Mouse (Mus musculus) splenic B cell, adult 2 months (primary cell): Measurements from ENCODE around the gene Cd3e.
"Not testable (repeated sequence)": the region's sequence is repeated elsewhere in the genome, so short reads cannot be mapped to it uniquely, and the experiment has no call there.

Source experiments
- DNase-seq: peaks from one replicate; pipeline ENCODE4 v3.0.0-alpha.2; 2011; ENCODE audit warnings: low read depth, low spot score
- H3K27me3 ChIP-seq: 2 replicates; pipeline ENCODE4 v1.6.1; 2012; ENCODE audit warnings: mild to moderate bottlenecking, low read length, moderate library complexity, mixed read lengths; ENCODE audit not compliant: control insufficient read depth, poor library complexity, insufficient read depth, severe bottlenecking
- H3K36me3 ChIP-seq: 2 replicates; pipeline ENCODE4 v1.6.1; 2012; ENCODE audit warnings: mild to moderate bottlenecking, low read length, moderate library complexity, mixed read lengths; ENCODE audit not compliant: control insufficient read depth, poor library complexity, insufficient read depth, severe bottlenecking

The Cd3e gene

GRCm38 (mm10) chr9:45009180-45010078 lies at the start of gene Cd3e:
Gene Cd3e, minus strand, starts transcription at chr9:45009627.
- no peak for DNase-seq
- H3K27me3 ChIP-seq = no peaks in the 10 kb centered on the region

GRCm38 (mm10) chr9:45058304-45058940 lies 49.0 kb upstream of the Cd3e start:
- no peaks in the 10 kb centered on the region for H3K36me3 ChIP-seq
- no peak for DNase-seq
- no peaks in the 10 kb centered on the region for H3K27me3 ChIP-seq

More at GRCm38 (mm10) chr9:45009180-45010078, at the start of gene Cd3e:
- H3K36me3 ChIP-seq = no peaks in the 10 kb centered on the region

DNA sequence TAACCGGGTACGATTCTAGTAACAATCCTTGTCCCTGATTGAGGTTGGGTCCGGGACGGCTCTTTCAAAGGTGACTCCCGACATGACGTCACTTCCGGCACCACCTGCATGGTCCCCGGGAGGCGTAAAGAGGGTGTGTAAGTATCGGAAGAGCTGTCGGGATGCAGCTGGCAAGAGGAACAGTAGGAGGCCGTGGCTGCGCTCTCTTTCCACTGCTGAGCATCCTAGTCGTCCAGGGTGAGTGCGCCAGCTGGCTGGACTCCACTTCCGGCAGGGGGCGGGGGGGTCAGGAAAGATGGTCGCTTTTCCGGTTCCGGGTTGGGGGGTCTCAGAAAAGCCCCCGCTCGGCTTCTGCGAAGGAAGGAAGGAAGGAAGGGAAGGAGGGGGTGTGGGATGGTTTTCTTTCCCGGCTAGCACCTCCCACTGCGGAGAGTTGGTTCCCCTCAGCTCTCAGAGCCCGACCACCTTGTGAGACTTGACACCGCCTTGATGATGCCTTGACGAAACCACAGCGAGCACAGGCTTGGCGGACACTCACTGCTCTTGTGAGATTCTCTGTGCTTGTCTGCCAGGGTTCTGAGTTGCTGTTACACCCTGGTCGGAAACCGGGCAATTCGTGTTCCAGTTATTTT lies 45.8 kb upstream of the Cd3e start, which contains the start of gene Mpzl3:
Gene Mpzl3, plus strand, starts transcription at position 105 of the 632 bp plus-strand sequence.
- peak; percentile 90 for DNase-seq
- no peaks in the 10 kb centered on the region for H3K27me3 ChIP-seq
- H3K36me3 ChIP-seq = no peaks in the 10 kb centered on the region

GRCm38 (mm10) chr9:45050301-45050700 lies 40.9 kb upstream of the Cd3e start:
- Histone ChIP-seq H3K36me3 (no peaks in the 10 kb centered on the region), H3K27me3 (no peaks in the 10 kb centered on the region)
- DNase-seq = no peak

- no peaks in the 10 kb centered on the region for H3K36me3 ChIP-seq
- H3K27me3 ChIP-seq = no peaks in the 10 kb centered on the region
- DNase-seq = peak; percentile 23
Observed at GRCm38 (mm10) chr9:45049731-45050130, 40.3 kb upstream of the Cd3e start.

DNA sequence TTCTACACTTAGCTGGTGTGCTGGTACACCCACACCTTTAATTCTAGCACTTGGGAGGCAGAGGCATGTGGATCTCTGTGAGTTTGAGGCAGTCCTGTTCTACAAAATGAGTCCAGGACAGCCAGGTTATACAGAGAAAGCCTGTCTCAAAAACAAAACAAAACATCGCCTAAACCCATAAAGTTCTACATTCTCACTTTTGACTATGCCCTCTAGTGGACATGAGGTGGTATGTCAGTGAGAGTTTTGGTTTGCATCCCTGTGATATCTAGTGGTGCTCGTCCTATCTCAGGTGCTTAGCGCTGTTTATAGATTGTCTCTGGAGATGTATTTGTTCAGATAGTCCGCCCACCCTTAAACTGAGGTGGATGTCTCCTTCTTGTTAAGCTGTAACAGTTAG lies 39.1 kb upstream of the Cd3e start:
- DNase-seq = peak; percentile 71
- Histone ChIP-seq H3K36me3 (no peaks in the 10 kb centered on the region), H3K27me3 (no peaks in the 10 kb centered on the region)

DNA sequence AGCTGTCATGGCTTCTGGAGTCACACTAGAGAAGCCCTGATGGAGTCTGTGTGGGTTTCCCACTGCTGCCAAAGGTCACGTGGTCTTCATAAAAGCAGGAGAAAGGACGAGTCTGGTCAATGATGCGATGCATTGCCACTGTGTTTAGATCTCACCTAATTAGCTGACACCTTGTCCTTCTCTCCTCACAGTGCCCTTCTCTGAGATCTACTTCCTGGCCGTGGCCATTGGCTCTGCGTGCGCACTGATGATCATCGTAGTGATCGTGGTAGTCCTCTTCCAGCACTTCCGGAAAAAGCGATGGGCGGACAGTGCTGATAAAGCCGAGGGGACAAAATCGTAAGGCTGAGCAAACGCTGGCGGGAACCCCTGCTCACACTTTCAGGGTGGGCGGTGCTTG lies 37.5 kb upstream of the Cd3e start:
- no peak for DNase-seq
- Histone ChIP-seq H3K36me3 (no peaks in the 10 kb centered on the region), H3K27me3 (no peaks in the 10 kb centered on the region)

GRCm38 (mm10) chr9:45042947-45043346 lies 33.5 kb upstream of the Cd3e start:
- no peaks in the 10 kb centered on the region for H3K36me3 ChIP-seq
- no peaks in the 10 kb centered on the region for H3K27me3 ChIP-seq
- DNase-seq = no peak

- no peaks in the 10 kb centered on the region for H3K36me3 ChIP-seq
- no peak for DNase-seq
Observed at GRCm38 (mm10) chr9:45042056-45042720, 32.8 kb upstream of the Cd3e start.

DNA sequence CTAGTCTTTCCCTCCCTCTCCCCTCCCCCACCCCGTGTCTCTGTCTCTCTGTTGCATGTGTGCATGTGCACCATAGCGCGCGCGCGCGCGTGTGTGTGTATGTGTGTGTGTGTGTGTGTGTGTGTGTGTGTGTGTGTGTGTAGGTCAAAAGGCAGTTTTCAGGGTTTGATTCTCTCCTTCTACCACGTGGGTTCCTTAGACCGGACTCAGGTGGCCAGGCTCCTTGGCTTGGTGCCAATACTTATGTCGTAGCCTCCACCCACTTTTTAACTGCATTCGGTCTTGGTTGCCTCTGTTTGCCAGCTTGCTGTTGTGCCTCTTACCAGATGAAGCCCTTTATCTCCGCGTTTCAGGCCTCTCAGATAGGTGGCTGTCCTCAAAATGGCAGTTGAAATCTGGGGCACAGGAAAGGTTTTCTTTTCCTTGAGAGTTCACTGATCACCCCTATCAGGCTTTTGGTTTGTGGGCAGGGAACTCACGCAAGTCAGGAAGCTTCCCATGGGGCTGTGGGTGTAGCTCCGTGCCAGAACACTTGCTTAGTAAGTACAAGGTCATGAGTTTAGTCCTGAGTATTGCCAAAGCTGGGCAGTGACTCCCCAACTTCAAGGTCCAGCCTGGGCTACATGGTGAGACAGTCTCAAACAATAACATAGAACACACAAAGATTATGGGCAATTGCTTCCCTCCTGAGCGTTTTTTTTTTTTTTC lies 31.9 kb upstream of the Cd3e start:
- peak; percentile 52 for DNase-seq
- H3K27me3 ChIP-seq = no peaks in the 10 kb centered on the region
- H3K36me3 ChIP-seq = no peaks in the 10 kb centered on the region

More at GRCm38 (mm10) chr9:45042056-45042720, 32.8 kb upstream of the Cd3e start:
- no peaks in the 10 kb centered on the region for H3K27me3 ChIP-seq

- Histone ChIP-seq H3K27me3 (no peaks in the 10 kb centered on the region), H3K36me3 (no peaks in the 10 kb centered on the region)
- peak; percentile 26 for DNase-seq
Observed at GRCm38 (mm10) chr9:45040066-45040845, 30.8 kb upstream of the Cd3e start.

GRCm38 (mm10) chr9:45039499-45039898 lies 30.1 kb upstream of the Cd3e start, which contains the start of gene Mpzl2:
Gene Mpzl2, plus strand, starts transcription at chr9:45039799.
- Histone ChIP-seq H3K36me3 (no peaks in the 10 kb centered on the region), H3K27me3 (no peaks in the 10 kb centered on the region)
- no peak for DNase-seq

- not testable (repeated sequence) for DNase-seq, H3K27me3 ChIP-seq, H3K36me3 ChIP-seq
Observed at GRCm38 (mm10) chr9:45037803-45038202, 28.4 kb upstream of the Cd3e start.
